Comparison of ENCODE assay signal across 14 mouse cellular contexts in the genomic region with DNA sequence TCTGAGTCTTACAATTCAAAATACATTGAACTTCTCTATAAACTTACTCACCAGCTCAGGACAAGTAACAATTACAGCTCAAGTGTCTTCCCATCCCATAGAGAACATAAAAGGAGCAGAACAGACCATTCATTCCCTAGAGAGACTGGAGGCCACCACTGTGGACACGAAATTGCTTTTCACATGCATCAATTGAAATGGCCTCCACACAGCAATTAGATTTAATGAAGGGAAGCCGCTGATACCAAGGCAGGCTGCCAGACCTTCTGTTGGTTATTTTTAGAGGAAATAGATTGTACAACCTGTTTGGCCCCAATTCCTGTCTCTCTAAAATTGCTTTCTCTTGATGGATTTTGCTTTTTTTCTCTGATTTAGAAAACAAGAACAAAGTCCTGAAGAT.
DNase-seq lines count a peak whose midpoint lies in the region; ATAC-seq lines count a peak whose summit lies in the region.
"Had no signal": no experiment of that assay in that cellular context is flagged by ENCODE, and none has a peak within 500 bp of the region (broad histone marks: within the 10 kb centered on the region; RNA-seq: fewer than 3 reads in every experiment).

No protein-coding gene starts in this region.

- H3K36me3 ChIP-seq in forebrain, embryonic 13.5 days (ENCODE audit: poor library complexity, severe bottlenecking), result no peaks in the 10 kb centered on the region
- no peaks in the 10 kb centered on the region for H3K36me3 ChIP-seq in forebrain, embryonic 11.5 days (ENCODE audit: control insufficient read depth, insufficient read depth, low read length)
- H3K36me3 ChIP-seq in midbrain, embryonic 14.5 days (ENCODE audit: control insufficient read depth, insufficient read depth, low read length), result no peaks in the 10 kb centered on the region
- no peaks in the 10 kb centered on the region for H3K36me3 ChIP-seq in midbrain, embryonic 16.5 days (ENCODE audit: control insufficient read depth, insufficient read depth, low read length)
- H3K36me3 ChIP-seq: limb, embryonic 12.5 days had no signal

- H3K4me3 ChIP-seq in forebrain, embryonic 13.5 days, result no peak overlapping the region
- no peak overlapping the region for H3K4me3 ChIP-seq in forebrain, embryonic 11.5 days (ENCODE audit: low read depth, low read length)
- H3K4me3 ChIP-seq in midbrain, embryonic 14.5 days (replicated peaks; ENCODE audit: low read depth, low read length), result no peak overlapping the region
- no peak overlapping the region for H3K4me3 ChIP-seq in midbrain, embryonic 16.5 days (ENCODE audit: low read depth, low read length)
- H3K4me3 ChIP-seq: limb, embryonic 12.5 days had no signal

- H3K4me2 ChIP-seq in forebrain, embryonic 13.5 days, result no peak overlapping the region
- H3K4me2 ChIP-seq in forebrain, embryonic 11.5 days (ENCODE audit: low read depth, low read length, severe bottlenecking), result no peak overlapping the region
- H3K4me2 ChIP-seq in midbrain, embryonic 14.5 days (ENCODE audit: low read length), result no peak overlapping the region
- no peak overlapping the region for H3K4me2 ChIP-seq in midbrain, embryonic 16.5 days (ENCODE audit: low read length)
- H3K4me2 ChIP-seq: limb, embryonic 12.5 days had no signal

- ATAC-seq in forebrain, embryonic 13.5 days, result peak; percentile 55; the same call in 1 of the 2 replicates
- ATAC-seq in forebrain, embryonic 11.5 days (replicated peaks; ENCODE audit: low FRiP score), result no peak
- ATAC-seq in midbrain, embryonic 14.5 days (ENCODE audit: low FRiP score, low TSS enrichment), result no peak
- ATAC-seq in midbrain, embryonic 16.5 days, result no peak
- ATAC-seq: liver, postnatal 0 days had no signal

- no peaks in the 10 kb centered on the region for H3K27me3 ChIP-seq in forebrain, embryonic 13.5 days
- no peaks in the 10 kb centered on the region for H3K27me3 ChIP-seq in forebrain, embryonic 11.5 days (ENCODE audit: control insufficient read depth, insufficient read depth, low read length)
- H3K27me3 ChIP-seq in midbrain, embryonic 14.5 days (ENCODE audit: control insufficient read depth, insufficient read depth, low read length), result no peaks in the 10 kb centered on the region
- no peaks in the 10 kb centered on the region for H3K27me3 ChIP-seq in midbrain, embryonic 16.5 days (ENCODE audit: control insufficient read depth, insufficient read depth, low read depth, low read length)
- H3K27me3 ChIP-seq: limb, embryonic 12.5 days had no signal

- 14% methylated on average over 2 of the region's 2 CpGs for WGBS in forebrain, embryonic 13.5 days
- WGBS in forebrain, embryonic 11.5 days, result 50% methylated on average over 2 of the region's 2 CpGs
- WGBS in midbrain, embryonic 14.5 days, result 69% methylated on average over 2 of the region's 2 CpGs
- WGBS in midbrain, embryonic 16.5 days, result 49% methylated on average over 2 of the region's 2 CpGs

- H3K4me1 ChIP-seq in forebrain, embryonic 13.5 days, result peaks cover 7% of the 10 kb centered on the region
- no peaks in the 10 kb centered on the region for H3K4me1 ChIP-seq in forebrain, embryonic 11.5 days (replicated peaks; ENCODE audit: control insufficient read depth, insufficient read depth, low read length)
- H3K4me1 ChIP-seq in midbrain, embryonic 14.5 days (ENCODE audit: control insufficient read depth, insufficient read depth, low read length), result peaks cover 2% of the 10 kb centered on the region; the same call in 1 of the 2 replicates
- no peaks in the 10 kb centered on the region for H3K4me1 ChIP-seq in midbrain, embryonic 16.5 days (ENCODE audit: control insufficient read depth, insufficient read depth, low read length)
- H3K4me1 ChIP-seq: limb, embryonic 12.5 days had no signal

- no peak for DNase-seq in forebrain, embryonic 11.5 days (ENCODE audit: low spot score)
- peak; percentile 4 for DNase-seq in midbrain, embryonic 14.5 days
- DNase-seq in cerebellum, postnatal 14 days, result peak; percentile 83 to 86
- peak; percentile 44 for DNase-seq in retina, postnatal 1 day
- DNase-seq in thymus, postnatal 36 days, result no peak
- no peak for DNase-seq in spleen, postnatal 36 days (ENCODE audit: low spot score in 2 of 2)
- DNase-seq: adrenal gland, postnatal 25 days; heart, postnatal 14 days; kidney, adult 2 months; liver, postnatal 0 days had no signal

- H3K27ac ChIP-seq in forebrain, embryonic 13.5 days, result no peak overlapping the region; the same call in 1 of the 2 replicates
- no peak overlapping the region for H3K27ac ChIP-seq in forebrain, embryonic 11.5 days (ENCODE audit: low read depth, low read length)
- H3K27ac ChIP-seq in midbrain, embryonic 14.5 days (replicated peaks; ENCODE audit: low read depth, low read length), result no peak overlapping the region
- no peak overlapping the region for H3K27ac ChIP-seq in midbrain, embryonic 16.5 days (ENCODE audit: low read length)
- H3K27ac ChIP-seq: limb, embryonic 12.5 days; macrophage had no signal

- no peak overlapping the region for H3K9ac ChIP-seq in forebrain, embryonic 13.5 days
- no peak overlapping the region for H3K9ac ChIP-seq in forebrain, embryonic 11.5 days (ENCODE audit: low read length)
- H3K9ac ChIP-seq in midbrain, embryonic 14.5 days (replicated peaks; ENCODE audit: low read length), result no peak overlapping the region
- no peak overlapping the region for H3K9ac ChIP-seq in midbrain, embryonic 16.5 days (ENCODE audit: low read depth, low read length)
- H3K9ac ChIP-seq: limb, embryonic 12.5 days; liver, postnatal 0 days had no signal

- H3K9me3 ChIP-seq in forebrain, embryonic 13.5 days (replicated peaks), result no peaks in the 10 kb centered on the region
- no peaks in the 10 kb centered on the region for H3K9me3 ChIP-seq in forebrain, embryonic 11.5 days (ENCODE audit: control insufficient read depth, low read length)
- no peaks in the 10 kb centered on the region for H3K9me3 ChIP-seq in midbrain, embryonic 14.5 days (ENCODE audit: control insufficient read depth, low read length)
- no peaks in the 10 kb centered on the region for H3K9me3 ChIP-seq in midbrain, embryonic 16.5 days (replicated peaks; ENCODE audit: control insufficient read depth, low read length, poor library complexity, severe bottlenecking)
- H3K9me3 ChIP-seq: limb, embryonic 12.5 days had no signal

Comparison
In these comparisons a context has a peak if more than half of its experiments do, and no peak if none do; other contexts are left out.
1. DNase-seq: peak in midbrain, embryonic 14.5 days (single experiment), cerebellum, postnatal 14 days (2 of 2) and retina, postnatal 1 day (single experiment); none in forebrain, embryonic 11.5 days (single experiment), thymus, postnatal 36 days (0 of 2) and spleen, postnatal 36 days (0 of 2).